Mouse (Mus musculus): Measurements from ENCODE around the gene Tceal7. TPM values are rescaled to one million over a fixed set of nuclear protein-coding genes. Genes with fewer than 3 reads are reported as not detected.
"Not testable (repeated sequence)": the region's sequence is repeated elsewhere in the genome, so short reads cannot be mapped to it uniquely, and the experiment has no call there.

Tceal7 gene
- total RNA-seq (2014; fragmentation: Nextera tagmentation) (not detected in 2 replicates), total RNA-seq (2017) (not detected in 2 replicates), polyA plus RNA-seq (2012) (not detected in 2 replicates)

GRCm38 (mm10) chrX:136214729-136215677, at the start of gene Tceal7, which contains the start of gene Bex1:
Gene Tceal7, plus strand, starts transcription at chrX:136214779.
Gene Bex1, minus strand, starts transcription at chrX:136215513.
- peak within 1 kb of the TSS; percentile 38; the same call in 1 of the 2 replicates for H3K4me3 ChIP-seq (ENCODE audit: low read depth, low read length)
- not testable (repeated sequence) for ATAC-seq (ENCODE audit: extremely low read depth, insufficient number of reproducible peaks, low FRiP score, poor library complexity, severe bottlenecking)

DNA sequence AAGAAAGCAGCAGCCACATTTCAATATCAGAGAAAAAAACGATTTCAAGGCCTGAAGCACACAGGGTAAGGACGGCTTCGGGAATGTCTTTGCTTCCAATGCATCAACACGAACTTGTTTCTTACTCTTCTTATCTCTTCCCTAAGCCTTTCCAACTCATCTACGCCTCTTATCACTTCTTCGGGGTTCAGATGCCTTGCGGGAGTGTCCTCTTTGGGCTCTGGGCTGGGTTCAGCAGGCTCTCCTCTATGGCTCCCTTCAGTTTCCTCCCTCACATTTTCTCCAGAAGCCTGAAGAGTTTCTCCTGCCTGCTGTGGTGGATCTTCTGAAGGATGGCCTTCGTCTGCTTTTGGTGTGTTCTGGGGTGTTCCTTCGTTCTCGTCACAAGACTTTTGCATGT, 44.0 kb upstream of the Tceal7 start:
- no peak for TF ChIP-seq CTCF (IDR thresholded peaks at IDR 0.05; ENCODE audit: low read depth, low read length)
- no peak for TF ChIP-seq GATA2 (IDR thresholded peaks at IDR 0.05; ENCODE audit: borderline replicate concordance, low read depth, low read length)
- no peak for TF ChIP-seq GATA1 (IDR thresholded peaks at IDR 0.05; ENCODE audit: borderline replicate concordance, low read length)
- TF ChIP-seq POLR2AphosphoS5 (IDR thresholded peaks at IDR 0.05; ENCODE audit: insufficient replicate concordance, low read depth, low read length), result no peak
- TF ChIP-seq TAL1 (conservative IDR thresholded peaks at IDR 0.05; ENCODE audit: low read depth, low read length), result no peak
- no peak for DNase-seq (ENCODE audit: low spot score)
- H3K4me1 ChIP-seq (ENCODE audit: insufficient read depth, low read depth, low read length), result peaks cover 3% of the 10 kb centered on the region; the same call in 1 of the 2 replicates
- peaks cover 5% of the 10 kb centered on the region for H3K36me3 ChIP-seq (replicated peaks)
- no peak overlapping the region; the same call in 1 of the 2 replicates for H3K4me3 ChIP-seq (ENCODE audit: low read depth, low read length)
- ATAC-seq (ENCODE audit: extremely low read depth, insufficient number of reproducible peaks, low FRiP score, poor library complexity, severe bottlenecking), result no peak
- H3K9me3 ChIP-seq (replicated peaks), result no peaks in the 10 kb centered on the region
- H3K27me3 ChIP-seq (ENCODE audit: insufficient read depth, low read length), result no peaks in the 10 kb centered on the region

More at GRCm38 (mm10) chrX:136214729-136215677, at the start of gene Tceal7, which contains the start of gene Bex1:
- not testable (repeated sequence) for H3K36me3 ChIP-seq (replicated peaks); H3K27me3 ChIP-seq (ENCODE audit: insufficient read depth, low read length); H3K9me3 ChIP-seq (replicated peaks); H3K4me1 ChIP-seq (ENCODE audit: insufficient read depth, low read depth, low read length); DNase-seq (ENCODE audit: low spot score)

DNA sequence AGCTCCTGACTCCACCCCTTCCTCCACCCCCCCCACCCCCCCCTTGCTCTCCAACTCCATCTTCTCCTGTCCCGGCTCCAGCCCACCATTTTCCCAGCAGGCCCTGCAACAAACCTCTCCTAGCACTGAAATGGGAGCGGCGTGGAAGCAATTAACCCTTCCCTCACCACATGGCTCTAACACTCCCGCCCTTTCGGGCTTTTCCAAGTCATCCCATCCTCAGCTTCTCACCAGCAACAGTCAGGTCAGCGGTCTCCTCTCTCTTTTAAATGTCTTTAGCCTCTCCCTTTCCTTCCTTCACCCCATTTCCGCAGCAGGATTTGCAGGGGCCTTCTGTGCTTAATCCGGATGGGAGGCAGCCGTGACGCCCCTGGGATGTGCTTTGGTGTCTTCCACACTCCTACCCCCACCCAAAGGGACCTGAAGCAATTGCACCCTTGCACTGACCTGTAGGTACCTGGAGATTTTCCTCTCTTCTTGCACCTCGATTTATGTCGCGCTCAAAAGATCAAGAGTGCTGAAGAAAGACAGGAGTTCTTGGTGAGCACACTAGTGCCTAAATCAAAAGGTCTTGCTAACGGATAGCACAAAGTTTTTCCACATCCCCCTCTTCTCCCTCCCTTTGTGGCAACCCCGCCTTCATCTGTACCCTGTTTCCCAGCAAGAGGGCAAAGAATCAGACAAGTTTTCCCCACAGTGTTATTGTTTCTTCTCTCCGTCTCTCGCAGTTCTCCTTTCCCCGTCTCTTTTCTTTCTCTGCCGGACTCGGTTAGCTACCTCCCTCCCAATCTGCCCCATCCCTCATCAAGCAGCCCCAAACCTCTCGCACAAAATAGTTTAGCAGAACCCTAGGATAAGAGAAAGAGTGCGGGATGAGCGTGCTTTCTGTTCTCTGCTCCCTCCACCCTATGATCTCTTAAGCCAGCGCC, 43.1 kb upstream of the Tceal7 start:
- no peak for TF ChIP-seq CTCF (IDR thresholded peaks at IDR 0.05; ENCODE audit: low read depth, low read length)
- TF ChIP-seq GATA1 (IDR thresholded peaks at IDR 0.05; ENCODE audit: borderline replicate concordance, low read length), result no peak
- TF ChIP-seq POLR2AphosphoS5 (IDR thresholded peaks at IDR 0.05; ENCODE audit: insufficient replicate concordance, low read depth, low read length), result no peak
- no peak for TF ChIP-seq GATA2 (IDR thresholded peaks at IDR 0.05; ENCODE audit: borderline replicate concordance, low read depth, low read length)
- no peak for TF ChIP-seq TAL1 (conservative IDR thresholded peaks at IDR 0.05; ENCODE audit: low read depth, low read length)
- ATAC-seq (ENCODE audit: extremely low read depth, insufficient number of reproducible peaks, low FRiP score, poor library complexity, severe bottlenecking), result no peak
- Histone ChIP-seq H3K9me3 (replicated peaks) (no peaks in the 10 kb centered on the region), H3K4me3 (ENCODE audit: low read depth, low read length) (peak overlapping the region; percentile 71), H3K36me3 (replicated peaks) (peaks cover 5% of the 10 kb centered on the region), H3K4me1 (ENCODE audit: insufficient read depth, low read depth, low read length) (peaks cover 3% of the 10 kb centered on the region; the same call in 1 of the 2 replicates), H3K27me3 (ENCODE audit: insufficient read depth, low read length) (no peaks in the 10 kb centered on the region)
- peak; percentile 1 for DNase-seq (ENCODE audit: low spot score)

DNA sequence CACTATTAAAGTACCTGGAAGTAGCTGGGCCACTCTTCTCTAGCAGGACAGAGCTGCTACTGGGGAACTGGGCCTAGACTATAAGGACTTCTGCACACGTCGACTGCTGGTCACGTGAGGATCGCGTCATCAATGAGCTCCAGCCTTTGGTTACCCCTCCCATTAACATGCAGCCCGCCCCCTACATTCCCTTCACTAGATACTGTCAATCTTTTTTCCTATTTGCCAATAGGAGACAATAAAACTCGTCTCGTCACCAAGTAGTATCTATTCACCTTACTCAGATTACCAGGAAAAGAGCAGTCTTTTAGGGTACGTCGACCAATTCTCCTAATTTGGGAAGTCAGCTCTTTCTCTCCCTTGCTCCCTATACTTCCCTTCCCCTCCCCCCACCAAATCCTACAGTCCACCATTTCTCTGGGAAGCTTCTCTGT, 42.4 kb upstream of the Tceal7 start, which contains the start of gene Tceal8:
Gene Tceal8 (minus strand): TSS at position 225 of the 434 bp plus-strand sequence.
- ATAC-seq (ENCODE audit: extremely low read depth, insufficient number of reproducible peaks, low FRiP score, poor library complexity, severe bottlenecking) (peak; percentile 96), DNase-seq (ENCODE audit: low spot score) (peak; percentile 43)
- H3K4me1 ChIP-seq (ENCODE audit: insufficient read depth, low read depth, low read length), result peaks cover 3% of the 10 kb centered on the region; the same call in 1 of the 2 replicates
- peak within 1 kb of the TSS; percentile 71 for H3K4me3 ChIP-seq (ENCODE audit: low read depth, low read length)
- H3K9me3 ChIP-seq (replicated peaks), result no peaks in the 10 kb centered on the region
- TF ChIP-seq CTCF (IDR thresholded peaks at IDR 0.05; ENCODE audit: low read depth, low read length) (no peak), GATA2 (IDR thresholded peaks at IDR 0.05; ENCODE audit: borderline replicate concordance, low read depth, low read length) (no peak), GATA1 (IDR thresholded peaks at IDR 0.05; ENCODE audit: borderline replicate concordance, low read length) (no peak), TAL1 (conservative IDR thresholded peaks at IDR 0.05; ENCODE audit: low read depth, low read length) (no peak), POLR2AphosphoS5 (IDR thresholded peaks at IDR 0.05; ENCODE audit: insufficient replicate concordance, low read depth, low read length) (no peak)
- peaks cover 5% of the 10 kb centered on the region for H3K36me3 ChIP-seq (replicated peaks)
- H3K27me3 ChIP-seq (ENCODE audit: insufficient read depth, low read length), result no peaks in the 10 kb centered on the region

- Histone ChIP-seq H3K4me3 (ENCODE audit: low read depth, low read length) (no peak overlapping the region; the same call in 1 of the 2 replicates), H3K4me1 (ENCODE audit: insufficient read depth, low read depth, low read length) (peaks cover 3% of the 10 kb centered on the region; the same call in 1 of the 2 replicates), H3K9me3 (replicated peaks) (no peaks in the 10 kb centered on the region), H3K36me3 (replicated peaks) (peaks cover 5% of the 10 kb centered on the region), H3K27me3 (ENCODE audit: insufficient read depth, low read length) (no peaks in the 10 kb centered on the region)
- ATAC-seq (ENCODE audit: extremely low read depth, insufficient number of reproducible peaks, low FRiP score, poor library complexity, severe bottlenecking) (no peak), DNase-seq (ENCODE audit: low spot score) (no peak)
- TF ChIP-seq POLR2AphosphoS5 (IDR thresholded peaks at IDR 0.05; ENCODE audit: insufficient replicate concordance, low read depth, low read length) (no peak), GATA1 (IDR thresholded peaks at IDR 0.05; ENCODE audit: borderline replicate concordance, low read length) (no peak), CTCF (IDR thresholded peaks at IDR 0.05; ENCODE audit: low read depth, low read length) (no peak), TAL1 (conservative IDR thresholded peaks at IDR 0.05; ENCODE audit: low read depth, low read length) (no peak)
Measured at GRCm38 (mm10) chrX:136172786-136173185, 41.8 kb upstream of the Tceal7 start.

All from G1E (cell line).